7 mouse cellular contexts compared by ENCODE assay signal in the genomic region with DNA sequence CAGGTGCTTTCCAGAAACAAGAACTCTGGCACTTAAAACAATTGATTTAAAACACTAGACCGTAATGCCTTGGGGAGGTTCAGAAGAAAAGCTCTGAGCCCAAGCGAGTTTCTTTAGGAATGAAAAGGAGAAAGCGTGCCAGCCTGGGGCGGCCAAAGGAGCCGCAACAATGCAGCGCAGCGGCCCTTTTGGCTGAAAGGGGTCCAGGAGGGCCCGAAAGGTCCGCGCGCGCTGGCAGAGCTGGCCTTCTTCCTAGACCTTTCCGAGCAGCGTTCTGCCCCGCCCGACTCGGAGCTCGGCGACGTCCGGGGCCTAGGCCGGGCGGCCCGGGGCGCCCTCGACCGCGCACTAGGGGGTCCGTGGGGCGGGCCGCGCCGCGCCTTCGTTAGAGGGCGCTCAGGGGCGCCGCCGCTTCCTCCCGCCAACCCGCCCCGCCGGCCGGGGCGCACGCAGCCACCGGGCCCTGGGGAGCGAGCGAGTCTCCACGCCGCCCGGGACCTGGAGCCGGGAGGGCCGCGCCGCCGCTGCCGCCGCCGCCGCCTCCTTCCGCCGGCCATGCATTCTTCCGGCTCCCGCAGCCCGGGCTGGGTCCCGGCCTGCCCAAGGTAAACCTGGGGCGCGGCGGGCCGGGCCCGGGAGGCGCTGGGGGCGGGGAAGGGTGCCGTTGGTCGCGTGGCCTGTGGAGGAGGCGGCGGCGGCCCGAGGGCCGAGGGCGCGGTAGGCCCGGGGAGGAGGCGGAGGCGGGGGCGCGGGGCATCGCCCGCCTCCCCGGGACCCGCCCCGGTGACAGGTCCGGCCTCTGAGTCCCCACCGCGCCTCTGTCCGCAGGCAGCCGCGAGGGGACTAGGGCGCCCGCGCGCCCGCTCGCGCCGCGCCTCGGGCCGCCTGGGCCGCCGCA. TPM values are rescaled to one million over a fixed set of nuclear protein-coding genes. Genes with fewer than 3 reads are reported as not detected.
DNase-seq lines count a peak whose midpoint lies in the region; ATAC-seq lines count a peak whose summit lies in the region.

A gene (plus strand): TSS at position 234 of the 898 bp plus-strand sequence.

- peaks cover 26% of the 10 kb centered on the region for H3K36me3 ChIP-seq in embryonic facial prominence, embryonic 10.5 days (replicated peaks)
- peaks cover 20% of the 10 kb centered on the region for H3K36me3 ChIP-seq in limb, embryonic 12.5 days
- H3K36me3 ChIP-seq in midbrain, embryonic 13.5 days: peaks cover 7% of the 10 kb centered on the region

- peak; percentile 93 for DNase-seq in adrenal gland, postnatal 10 days
- peak; percentile 83 for DNase-seq in embryonic facial prominence, embryonic 10.5 days (ENCODE audit: low spot score)
- DNase-seq in heart, adult 18-20 months: peak; percentile 85 to 90
- DNase-seq in kidney, adult 18-20 months: peak; percentile 91
- peak; percentile 22 for DNase-seq in spleen, adult 12 weeks (ENCODE audit: low spot score)

- H3K4me2 ChIP-seq in limb, embryonic 12.5 days: peak within 1 kb of the TSS; percentile 77
- H3K4me2 ChIP-seq in midbrain, embryonic 13.5 days (replicated peaks): peak within 1 kb of the TSS; percentile 75

- WGBS in embryonic facial prominence, embryonic 10.5 days: under 1% methylated on average over 100 of the region's 113 CpGs
- 1% methylated on average over 69 of the region's 113 CpGs for WGBS in limb, embryonic 12.5 days
- whole genome bisulfite sequencing in midbrain, embryonic 13.5 days: under 1% methylated on average over 93 of the region's 113 CpGs

- H3K27ac ChIP-seq in embryonic facial prominence, embryonic 10.5 days (replicated peaks): peak within 1 kb of the TSS; percentile 94
- peak within 1 kb of the TSS; percentile 97 for H3K27ac ChIP-seq in limb, embryonic 12.5 days
- peak within 1 kb of the TSS; percentile 96 for H3K27ac ChIP-seq in midbrain, embryonic 13.5 days

- H3K4me1 ChIP-seq in embryonic facial prominence, embryonic 10.5 days: peaks cover 26% of the 10 kb centered on the region
- H3K4me1 ChIP-seq in limb, embryonic 12.5 days (replicated peaks): peaks cover 22% of the 10 kb centered on the region
- H3K4me1 ChIP-seq in midbrain, embryonic 13.5 days (replicated peaks): peaks cover 41% of the 10 kb centered on the region

- peak; percentile 87 for ATAC-seq in limb, embryonic 12.5 days (ENCODE audit: insufficient number of reproducible peaks, insufficient read depth, low FRiP score, low TSS enrichment, low read depth)
- peak; percentile 84 for ATAC-seq in midbrain, embryonic 13.5 days

- no peaks in the 10 kb centered on the region for H3K9me3 ChIP-seq in embryonic facial prominence, embryonic 10.5 days
- no peaks in the 10 kb centered on the region for H3K9me3 ChIP-seq in limb, embryonic 12.5 days
- no peaks in the 10 kb centered on the region for H3K9me3 ChIP-seq in midbrain, embryonic 13.5 days

- peak within 1 kb of the TSS; percentile 98 for H3K9ac ChIP-seq in limb, embryonic 12.5 days (replicated peaks)
- peak within 1 kb of the TSS; percentile 95 for H3K9ac ChIP-seq in midbrain, embryonic 13.5 days (replicated peaks)

- H3K27me3 ChIP-seq in embryonic facial prominence, embryonic 10.5 days (replicated peaks; ENCODE audit: low read depth, poor library complexity, severe bottlenecking): peaks cover 6% of the 10 kb centered on the region; the same call in 1 of the 2 replicates
- H3K27me3 ChIP-seq in limb, embryonic 12.5 days: no peaks in the 10 kb centered on the region
- no peaks in the 10 kb centered on the region for H3K27me3 ChIP-seq in midbrain, embryonic 13.5 days

- peak within 1 kb of the TSS; percentile 85 for H3K4me3 ChIP-seq in embryonic facial prominence, embryonic 10.5 days
- H3K4me3 ChIP-seq in limb, embryonic 12.5 days (replicated peaks): peak within 1 kb of the TSS; percentile 92
- peak within 1 kb of the TSS; percentile 91 for H3K4me3 ChIP-seq in midbrain, embryonic 13.5 days (replicated peaks)

RNA-seq across cellular contexts. Expression of the gene that starts here (rescaled TPM):
- 10 to 100 TPM; 67.9 to 74.3 TPM for total RNA-seq in adrenal gland, postnatal 10 days (2021)
- 24.0 and 24.4 TPM in 2 replicates for polyA plus RNA-seq in embryonic facial prominence, embryonic 10.5 days (2016; fragmentation: Nextera tagmentation; extraction: Ambion mirVana)
- total RNA-seq in heart, adult 18-20 months (2021): 100 to 1,000 TPM in 1 of 2 experiments, 10 to 100 TPM in 1; 99.5 to 111 TPM
- 37.0 and 51.0 TPM in 2 replicates for polyA plus RNA-seq in limb, embryonic 12.5 days (2016; fragmentation: Nextera tagmentation; extraction: Ambion mirVana)
- 30.7 and 30.9 TPM in 2 replicates for polyA plus RNA-seq in midbrain, embryonic 13.5 days (2015; fragmentation: Nextera tagmentation; extraction: Ambion mirVana)

Comparison
In these comparisons a context has a peak if more than half of its experiments do, and no peak if none do; other contexts are left out.
1. Peak in every context shown above with its lines: DNase-seq, ATAC-seq, H3K4me3 ChIP-seq and H3K27ac ChIP-seq.
2. DNase-seq: peak in every context shown above with its lines; median percentile 93 in adrenal gland, postnatal 10 days; 91 in kidney, adult 18-20 months; 88 in heart, adult 18-20 months; 83 in embryonic facial prominence, embryonic 10.5 days; 22 in spleen, adult 12 weeks.